Mouse (Mus musculus): ENCODE data around the gene Palm2. TPM values are rescaled to one million over a fixed set of nuclear protein-coding genes. Genes with fewer than 3 reads are reported as not detected.

The Palm2 gene
- polyA plus RNA-seq, 1 experiment from 2014 or later, result 11.8 TPM

DNA sequence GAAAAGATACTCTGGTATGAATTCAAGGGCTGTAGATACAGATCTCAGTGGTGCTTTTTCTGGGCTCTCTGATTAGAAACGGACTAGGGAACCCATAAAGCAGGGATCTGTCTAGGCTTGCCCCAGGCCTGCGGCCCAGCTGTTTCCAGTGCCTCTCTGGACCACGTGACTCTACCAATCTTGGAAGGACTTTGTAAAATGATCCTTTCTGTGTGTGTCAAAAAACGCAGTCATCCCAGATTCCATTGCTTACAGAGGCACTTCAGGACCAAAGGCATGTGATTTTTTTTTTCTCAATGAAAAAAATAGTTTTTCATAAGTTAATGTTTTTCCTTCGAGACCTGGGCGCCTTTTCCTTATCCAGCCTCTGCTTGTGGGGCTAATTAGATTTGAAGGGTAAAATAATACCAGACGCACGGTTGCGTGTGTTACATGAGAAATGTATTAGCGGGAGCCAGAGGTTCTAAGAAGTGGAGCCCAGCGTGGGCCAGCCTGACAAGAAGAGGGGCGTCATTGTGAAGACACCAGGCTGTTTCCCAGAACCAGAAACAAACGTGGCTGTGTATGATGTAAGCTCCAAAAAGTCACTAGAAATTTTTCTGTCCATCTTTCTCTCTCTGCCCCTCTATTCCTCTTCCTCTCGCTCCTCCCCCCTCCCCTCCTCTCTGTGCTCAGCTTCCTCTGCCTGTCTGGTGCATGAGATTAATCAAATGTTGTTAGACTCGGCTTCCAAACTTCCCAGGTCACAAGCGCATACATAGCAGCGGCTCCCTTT is 177.4 kb downstream of the Palm2 start:
- Histone ChIP-seq H3K9ac (ENCODE audit: low read length) (no peak overlapping the region; the same call in 1 of the 2 replicates), H3K4me2 (ENCODE audit: low read depth, low read length) (no peak overlapping the region), H3K27ac (ENCODE audit: low read length) (peak overlapping the region; percentile 41), H3K4me3 (ENCODE audit: low read length) (no peak overlapping the region), H3K36me3 (ENCODE audit: control insufficient read depth, insufficient read depth) (no peaks in the 10 kb centered on the region), H3K9me3 (replicated peaks; ENCODE audit: control insufficient read depth, low read length) (no peaks in the 10 kb centered on the region), H3K27me3 (ENCODE audit: control insufficient read depth, insufficient read depth, low read length) (no peaks in the 10 kb centered on the region), H3K4me1 (ENCODE audit: control insufficient read depth, insufficient read depth, low read length) (peaks cover 44% of the 10 kb centered on the region)
- 46% methylated on average over 17 of the region's 17 CpGs for WGBS
- no peak for ATAC-seq (replicated peaks; ENCODE audit: extremely low read depth, insufficient read depth, low FRiP score)

- Histone ChIP-seq H3K36me3 (ENCODE audit: control insufficient read depth, insufficient read depth) (no peaks in the 10 kb centered on the region), H3K27me3 (ENCODE audit: control insufficient read depth, insufficient read depth, low read length) (no peaks in the 10 kb centered on the region), H3K27ac (ENCODE audit: low read length) (no peak overlapping the region), H3K4me3 (ENCODE audit: low read length) (no peak overlapping the region), H3K9ac (ENCODE audit: low read length) (no peak overlapping the region), H3K4me1 (ENCODE audit: control insufficient read depth, insufficient read depth, low read length) (peaks cover 34% of the 10 kb centered on the region), H3K4me2 (ENCODE audit: low read depth, low read length) (no peak overlapping the region), H3K9me3 (replicated peaks; ENCODE audit: control insufficient read depth, low read length) (no peaks in the 10 kb centered on the region)
- WGBS, result 71% methylated on average over 5 of the region's 5 CpGs
- ATAC-seq (replicated peaks; ENCODE audit: extremely low read depth, insufficient read depth, low FRiP score), result no peak
Measured at GRCm38 (mm10) chr4:57612716-57613115, 178.7 kb downstream of the Palm2 start.

DNA sequence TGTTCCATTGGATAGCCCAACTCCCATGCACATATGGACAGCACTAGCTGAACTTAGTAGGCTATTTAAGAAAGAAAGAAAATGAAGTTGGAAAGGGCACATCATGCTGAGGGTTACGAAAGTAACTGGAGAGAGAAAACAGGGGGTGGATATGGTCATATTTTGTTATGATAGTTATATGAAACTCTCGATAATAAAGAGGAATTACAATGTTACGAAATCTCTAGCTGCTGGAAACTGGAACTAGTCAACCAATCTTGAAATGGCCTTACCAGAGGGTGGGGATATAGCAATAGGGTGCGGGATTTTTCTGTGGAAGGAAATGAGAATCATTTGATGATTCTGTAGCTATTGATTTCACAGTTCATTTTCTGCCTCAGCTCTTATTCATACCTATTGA is 180.6 kb downstream of the Palm2 start:
- WGBS, result 92% methylated on average over 4 of the region's 4 CpGs
- H3K9me3 ChIP-seq (replicated peaks; ENCODE audit: control insufficient read depth, low read length), result no peaks in the 10 kb centered on the region
- no peaks in the 10 kb centered on the region for H3K27me3 ChIP-seq (ENCODE audit: control insufficient read depth, insufficient read depth, low read length)

GRCm38 (mm10) chr4:57618743-57619142 is 184.7 kb downstream of the Palm2 start:
- ATAC-seq (replicated peaks; ENCODE audit: extremely low read depth, insufficient read depth, low FRiP score), result no peak
- H3K36me3 ChIP-seq (ENCODE audit: control insufficient read depth, insufficient read depth), result no peaks in the 10 kb centered on the region; the same call in 1 of the 2 replicates
- H3K27me3 ChIP-seq (ENCODE audit: control insufficient read depth, insufficient read depth, low read length), result no peaks in the 10 kb centered on the region
- peaks cover 10% of the 10 kb centered on the region for H3K4me1 ChIP-seq (ENCODE audit: control insufficient read depth, insufficient read depth, low read length)
- no peak overlapping the region for H3K4me3 ChIP-seq (ENCODE audit: low read length)
- H3K9ac ChIP-seq (ENCODE audit: low read length), result no peak overlapping the region
- no peak overlapping the region for H3K4me2 ChIP-seq (ENCODE audit: low read depth, low read length)
- H3K9me3 ChIP-seq (replicated peaks; ENCODE audit: control insufficient read depth, low read length), result no peaks in the 10 kb centered on the region
- H3K27ac ChIP-seq (ENCODE audit: low read length), result no peak overlapping the region
- 78% methylated on average over 6 of the region's 6 CpGs for WGBS

More for the DNA sequence above, 180.6 kb downstream of the Palm2 start:
- Histone ChIP-seq H3K27ac (ENCODE audit: low read length) (no peak overlapping the region), H3K4me3 (ENCODE audit: low read length) (no peak overlapping the region), H3K4me2 (ENCODE audit: low read depth, low read length) (no peak overlapping the region), H3K9ac (ENCODE audit: low read length) (no peak overlapping the region), H3K36me3 (ENCODE audit: control insufficient read depth, insufficient read depth) (no peaks in the 10 kb centered on the region; the same call in 1 of the 2 replicates), H3K4me1 (ENCODE audit: control insufficient read depth, insufficient read depth, low read length) (peaks cover 31% of the 10 kb centered on the region)
- ATAC-seq (replicated peaks; ENCODE audit: extremely low read depth, insufficient read depth, low FRiP score), result no peak

- Histone ChIP-seq H3K36me3 (ENCODE audit: control insufficient read depth, insufficient read depth) (no peaks in the 10 kb centered on the region; the same call in 1 of the 2 replicates), H3K27me3 (ENCODE audit: control insufficient read depth, insufficient read depth, low read length) (no peaks in the 10 kb centered on the region), H3K4me2 (ENCODE audit: low read depth, low read length) (peak overlapping the region; percentile 39), H3K9ac (ENCODE audit: low read length) (peak overlapping the region; percentile 4; the same call in 1 of the 2 replicates), H3K27ac (ENCODE audit: low read length) (peak overlapping the region; percentile 85), H3K4me1 (ENCODE audit: control insufficient read depth, insufficient read depth, low read length) (peaks cover 26% of the 10 kb centered on the region), H3K9me3 (replicated peaks; ENCODE audit: control insufficient read depth, low read length) (no peaks in the 10 kb centered on the region), H3K4me3 (ENCODE audit: low read length) (no peak overlapping the region)
- 36% methylated on average over 7 of the region's 7 CpGs for WGBS
- peak; percentile 89 for ATAC-seq (replicated peaks; ENCODE audit: extremely low read depth, insufficient read depth, low FRiP score)
Measured at GRCm38 (mm10) chr4:57622816-57623215, 188.8 kb downstream of the Palm2 start.

DNA sequence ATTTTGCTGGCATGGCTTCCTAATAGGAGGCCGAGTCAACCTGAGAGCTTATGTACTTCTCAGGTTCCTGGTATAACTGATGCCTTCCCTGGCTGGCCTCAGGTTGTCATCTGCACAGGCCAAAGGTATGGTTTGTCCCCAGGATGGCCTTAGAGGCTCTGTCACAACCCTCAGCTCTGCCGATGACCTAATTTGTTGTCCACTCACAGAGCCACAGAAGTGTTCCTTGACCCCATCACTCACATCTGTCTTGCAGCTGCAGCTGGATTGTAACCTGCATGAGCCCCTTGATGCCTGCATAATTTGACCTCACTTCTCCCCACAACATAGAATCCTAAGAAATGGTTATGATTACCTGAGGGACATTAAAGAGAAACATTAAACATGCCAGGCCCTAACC is 190.8 kb downstream of the Palm2 start:
- no peaks in the 10 kb centered on the region for H3K27me3 ChIP-seq (ENCODE audit: control insufficient read depth, insufficient read depth, low read length)
- H3K27ac ChIP-seq (ENCODE audit: low read length), result peak overlapping the region; percentile 11; the same call in 1 of the 2 replicates
- peaks cover 29% of the 10 kb centered on the region for H3K4me1 ChIP-seq (ENCODE audit: control insufficient read depth, insufficient read depth, low read length)
- no peak overlapping the region for H3K4me3 ChIP-seq (ENCODE audit: low read length)
- no peak for ATAC-seq (replicated peaks; ENCODE audit: extremely low read depth, insufficient read depth, low FRiP score)
- 72% methylated on average over 2 of the region's 2 CpGs for WGBS
- H3K36me3 ChIP-seq (ENCODE audit: control insufficient read depth, insufficient read depth), result no peaks in the 10 kb centered on the region; the same call in 1 of the 2 replicates
- H3K4me2 ChIP-seq (ENCODE audit: low read depth, low read length), result no peak overlapping the region
- no peak overlapping the region for H3K9ac ChIP-seq (ENCODE audit: low read length)
- H3K9me3 ChIP-seq (replicated peaks; ENCODE audit: control insufficient read depth, low read length), result no peaks in the 10 kb centered on the region

DNA sequence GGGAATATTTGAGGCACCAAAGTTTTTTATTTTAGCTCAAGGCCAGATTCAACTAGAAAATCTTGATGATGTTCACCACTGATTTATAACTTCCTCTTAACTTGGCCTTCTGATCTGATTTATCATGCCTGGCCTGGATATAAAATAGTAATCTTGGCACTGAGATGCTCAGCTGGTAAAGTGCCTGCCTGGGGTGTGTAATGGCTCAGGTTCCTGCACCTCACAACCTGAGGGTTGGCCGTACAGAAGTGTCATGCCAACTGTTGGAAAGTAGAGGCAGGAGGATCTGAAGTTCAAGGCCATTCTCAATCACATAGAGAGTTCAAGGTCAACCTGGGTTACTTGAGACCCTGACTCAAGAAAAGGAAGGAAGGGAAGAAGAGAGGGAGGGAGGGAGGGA is 191.3 kb downstream of the Palm2 start:
- H3K36me3 ChIP-seq (ENCODE audit: control insufficient read depth, insufficient read depth), result no peaks in the 10 kb centered on the region
- no peak for ATAC-seq (replicated peaks; ENCODE audit: extremely low read depth, insufficient read depth, low FRiP score)
- no peaks in the 10 kb centered on the region for H3K9me3 ChIP-seq (replicated peaks; ENCODE audit: control insufficient read depth, low read length)
- peak overlapping the region; percentile 25 for H3K27ac ChIP-seq (ENCODE audit: low read length)
- no peak overlapping the region for H3K4me3 ChIP-seq (ENCODE audit: low read length)
- no peak overlapping the region for H3K9ac ChIP-seq (ENCODE audit: low read length)
- H3K27me3 ChIP-seq (ENCODE audit: control insufficient read depth, insufficient read depth, low read length), result no peaks in the 10 kb centered on the region
- no peak overlapping the region for H3K4me2 ChIP-seq (ENCODE audit: low read depth, low read length)
- WGBS, result 74% methylated on average over 1 of the region's 1 CpGs
- peaks cover 31% of the 10 kb centered on the region for H3K4me1 ChIP-seq (ENCODE audit: control insufficient read depth, insufficient read depth, low read length)

DNA sequence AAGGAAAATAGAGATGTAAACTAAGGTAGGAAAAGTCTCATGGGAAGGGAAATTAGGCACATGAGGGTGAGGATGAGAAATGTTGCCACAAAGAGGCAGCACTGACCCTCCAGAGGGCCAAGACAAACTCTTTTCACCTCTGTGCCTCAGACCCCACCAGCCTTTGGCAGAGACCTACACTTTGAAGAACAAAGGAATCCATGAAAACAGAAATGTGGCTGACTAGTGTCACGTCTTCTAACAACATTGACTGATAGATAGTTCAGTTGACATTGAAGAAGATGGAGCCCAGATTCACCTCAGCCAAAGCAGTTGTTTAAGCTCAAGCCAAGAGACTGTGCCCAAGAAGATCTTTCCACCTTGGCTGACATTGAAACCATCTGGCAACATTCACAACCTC is 191.7 kb downstream of the Palm2 start:
- Histone ChIP-seq H3K4me3 (ENCODE audit: low read length) (no peak overlapping the region), H3K4me1 (ENCODE audit: control insufficient read depth, insufficient read depth, low read length) (peaks cover 34% of the 10 kb centered on the region), H3K4me2 (ENCODE audit: low read depth, low read length) (no peak overlapping the region), H3K27me3 (ENCODE audit: control insufficient read depth, insufficient read depth, low read length) (no peaks in the 10 kb centered on the region), H3K9ac (ENCODE audit: low read length) (no peak overlapping the region), H3K9me3 (replicated peaks; ENCODE audit: control insufficient read depth, low read length) (no peaks in the 10 kb centered on the region), H3K36me3 (ENCODE audit: control insufficient read depth, insufficient read depth) (no peaks in the 10 kb centered on the region), H3K27ac (ENCODE audit: low read length) (peak overlapping the region; percentile 54)
- WGBS, result 58% methylated on average over 1 of the region's 1 CpGs
- ATAC-seq (replicated peaks; ENCODE audit: extremely low read depth, insufficient read depth, low FRiP score), result no peak

DNA sequence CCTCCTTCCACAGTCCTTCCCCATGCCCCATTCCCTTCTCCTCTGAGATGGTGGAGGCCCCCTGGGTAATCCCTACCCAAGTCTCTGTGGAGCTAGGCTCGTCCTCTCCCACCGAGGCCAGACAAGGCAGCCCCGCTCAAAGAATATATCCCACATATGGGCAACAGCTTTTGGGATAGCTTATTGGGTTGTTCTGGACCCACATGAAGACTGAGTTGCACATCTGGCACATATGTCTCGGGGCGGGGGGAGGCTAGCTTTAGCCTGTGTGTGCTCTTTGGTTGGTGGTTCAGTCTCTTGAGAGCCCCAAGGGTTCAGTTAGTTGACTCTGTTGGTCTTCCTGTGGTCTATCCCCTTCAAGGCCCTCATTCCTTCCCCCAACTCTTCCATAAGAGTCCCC is 192.9 kb downstream of the Palm2 start:
- Histone ChIP-seq H3K27ac (ENCODE audit: low read length) (no peak overlapping the region), H3K27me3 (ENCODE audit: control insufficient read depth, insufficient read depth, low read length) (no peaks in the 10 kb centered on the region), H3K9ac (ENCODE audit: low read length) (no peak overlapping the region), H3K9me3 (replicated peaks; ENCODE audit: control insufficient read depth, low read length) (no peaks in the 10 kb centered on the region), H3K4me3 (ENCODE audit: low read length) (no peak overlapping the region), H3K4me2 (ENCODE audit: low read depth, low read length) (no peak overlapping the region), H3K36me3 (ENCODE audit: control insufficient read depth, insufficient read depth) (no peaks in the 10 kb centered on the region), H3K4me1 (ENCODE audit: control insufficient read depth, insufficient read depth, low read length) (peaks cover 39% of the 10 kb centered on the region)
- 91% methylated on average over 5 of the region's 5 CpGs for WGBS
- no peak for ATAC-seq (replicated peaks; ENCODE audit: extremely low read depth, insufficient read depth, low FRiP score)

All from heart, embryonic 16.5 days (tissue).